Mouse (Mus musculus) brown adipose tissue, adult 24 weeks (tissue): ENCODE measurements around the gene Lancl1. TPM values are rescaled to one million over a fixed set of nuclear protein-coding genes. Genes with fewer than 3 reads are reported as not detected.

ENCODE experiments used
- H3K27ac ChIP-seq: fragments of 200-500 bp; replicated peaks from 2 replicates; pipeline ENCODE4 v1.5.1; 2012; ENCODE audit warnings: low read depth, mild to moderate bottlenecking, low read length
- H3K4me1 ChIP-seq: fragments of 200-500 bp; 2 replicates; pipeline ENCODE4 v1.6.1; 2012; ENCODE audit warnings: low read length, mixed read lengths; ENCODE audit not compliant: control insufficient read depth, insufficient read depth, insufficient read length
- H3K4me3 ChIP-seq: fragments of 200-500 bp; 2 replicates; pipeline ENCODE4 v1.5.1; 2012; ENCODE audit warnings: low read depth, mild to moderate bottlenecking, low read length, moderate library complexity; ENCODE audit not compliant: insufficient read depth
- polyA plus RNA-seq: library from polyadenylated mRNA; stranded (reverse); fragments of >200 nt; gene quantifications from 2 replicates; pipeline ENCODE4 v1.2.4, GENCODE M21; 2012; ENCODE audit not compliant: missing spikeins, insufficient read depth, insufficient read length

Gene Lancl1
- polyA plus RNA-seq, 1 experiment: 27.8 TPM

DNA sequence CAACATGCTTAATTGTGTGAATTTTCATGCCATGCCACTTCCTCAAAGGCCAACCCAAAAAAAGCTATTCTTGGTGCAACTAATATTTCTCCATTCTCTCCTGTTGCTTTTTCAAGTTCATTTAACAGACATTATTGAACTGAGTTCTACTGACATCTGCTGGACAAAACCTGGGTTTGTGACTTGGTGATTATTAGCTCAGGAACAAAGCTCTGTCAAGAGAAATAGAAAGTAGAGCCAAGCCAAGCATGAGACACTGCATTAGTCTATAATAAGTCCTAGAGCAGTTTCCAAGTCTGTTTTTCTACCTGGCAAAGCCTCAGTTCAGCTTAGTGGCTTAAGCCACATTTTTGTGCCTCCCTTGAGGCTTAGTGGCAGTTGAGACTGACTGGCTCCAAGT lies 45.9 kb downstream of the Lancl1 start:
- Histone ChIP-seq H3K4me3 (no peak overlapping the region), H3K27ac (no peak overlapping the region), H3K4me1 (no peaks in the 10 kb centered on the region)

DNA sequence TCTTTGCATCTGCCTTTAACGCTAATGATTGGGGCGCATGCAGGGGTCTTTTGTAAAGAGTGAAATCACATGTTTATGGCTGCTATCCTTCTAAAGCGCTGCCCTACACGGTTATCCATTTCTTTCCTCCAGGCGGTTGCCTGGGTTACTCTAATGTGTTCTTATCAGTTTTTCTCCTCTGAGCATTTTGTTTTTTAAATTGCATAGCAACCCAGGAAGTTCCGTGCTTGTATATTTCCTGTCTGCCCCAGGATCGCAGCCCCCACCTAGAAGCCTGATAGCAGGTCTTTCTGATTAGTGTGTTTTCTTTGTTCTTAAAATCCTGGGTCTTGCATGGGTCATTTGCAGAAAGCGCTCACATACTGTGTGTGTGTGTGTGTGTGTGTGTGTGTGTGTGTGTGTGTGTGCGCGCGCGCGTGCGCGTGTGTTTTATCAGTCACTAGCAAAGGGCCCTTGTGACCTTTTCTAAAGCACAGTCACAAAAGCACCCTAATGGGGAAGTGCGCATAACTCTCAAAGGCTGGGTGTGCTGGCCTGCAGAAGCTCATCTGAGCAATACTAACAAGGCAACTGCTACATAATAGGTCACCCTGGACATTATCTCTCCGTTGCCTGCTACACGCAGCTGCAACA lies 51.0 kb downstream of the Lancl1 start:
- Histone ChIP-seq H3K4me1 (no peaks in the 10 kb centered on the region), H3K27ac (no peak overlapping the region), H3K4me3 (no peak overlapping the region)

DNA sequence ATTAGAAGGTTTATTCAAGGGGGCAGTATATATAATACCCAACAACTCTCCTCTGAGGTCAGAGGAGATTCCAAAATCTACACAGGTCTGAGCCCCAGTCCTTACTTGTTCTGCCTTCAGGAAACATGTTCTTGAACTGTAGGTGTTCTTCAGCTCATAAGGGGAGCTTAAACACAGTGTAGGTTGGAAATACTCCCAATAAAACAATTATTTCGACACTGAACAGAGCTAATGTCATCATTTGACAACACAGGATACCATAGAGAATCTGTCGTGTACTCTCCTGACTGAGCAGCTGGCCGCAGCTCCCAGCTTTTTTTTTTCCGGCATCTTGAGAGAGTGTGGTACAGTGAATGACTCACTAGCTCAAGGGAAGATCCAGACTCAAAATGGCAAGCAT lies 52.8 kb downstream of the Lancl1 start:
- Histone ChIP-seq H3K4me1 (no peaks in the 10 kb centered on the region), H3K4me3 (no peak overlapping the region), H3K27ac (no peak overlapping the region)

DNA sequence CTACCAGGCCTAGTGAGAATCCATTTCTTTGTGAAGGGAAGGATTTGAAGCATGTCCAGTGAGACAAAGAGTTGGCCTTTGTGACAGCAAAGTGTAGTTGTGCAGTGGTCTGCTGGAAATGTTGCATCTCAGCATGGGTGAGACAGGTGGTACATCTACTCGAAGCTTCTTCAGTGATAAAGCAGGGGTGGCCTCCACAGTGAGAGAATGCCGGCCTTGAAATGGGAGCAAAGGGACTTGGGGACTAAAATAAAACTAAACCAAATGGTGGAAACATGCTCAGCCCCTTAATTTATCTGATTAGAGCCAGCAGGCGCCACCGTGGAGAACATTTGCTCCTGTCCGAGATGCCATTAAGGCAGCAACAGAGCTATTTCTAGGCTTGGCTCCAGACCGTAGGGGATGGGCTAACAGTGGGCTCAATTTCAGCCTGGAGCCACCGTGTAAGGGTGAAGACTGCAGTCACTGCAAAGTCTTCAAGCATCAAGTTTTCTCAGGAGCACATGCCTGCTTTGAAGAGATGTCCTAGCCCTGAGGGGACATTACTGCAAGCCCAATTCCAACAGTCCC lies 53.5 kb downstream of the Lancl1 start:
- Histone ChIP-seq H3K27ac (no peak overlapping the region), H3K4me3 (no peak overlapping the region), H3K4me1 (no peaks in the 10 kb centered on the region)

DNA sequence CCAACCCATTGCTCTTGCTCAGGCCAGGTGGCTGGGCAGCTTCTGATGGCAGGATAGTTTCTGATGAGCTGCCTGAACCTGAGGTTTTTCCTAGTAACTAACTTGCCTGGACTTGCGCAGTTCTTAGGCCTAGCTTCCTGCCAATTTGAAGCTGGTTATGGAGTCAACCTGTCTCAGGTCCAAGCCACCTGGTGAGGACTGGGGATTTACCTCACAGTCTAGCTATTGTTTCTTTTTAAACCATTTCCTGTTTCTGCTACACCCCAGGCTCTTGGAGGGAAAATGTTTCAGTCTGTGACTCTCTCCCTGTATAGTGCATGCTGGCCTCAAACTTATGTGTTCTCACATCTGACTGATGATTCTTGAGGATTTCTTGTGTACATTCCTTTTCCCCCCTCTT lies 58.5 kb downstream of the Lancl1 start:
- Histone ChIP-seq H3K4me1 (no peaks in the 10 kb centered on the region), H3K4me3 (no peak overlapping the region), H3K27ac (no peak overlapping the region)

DNA sequence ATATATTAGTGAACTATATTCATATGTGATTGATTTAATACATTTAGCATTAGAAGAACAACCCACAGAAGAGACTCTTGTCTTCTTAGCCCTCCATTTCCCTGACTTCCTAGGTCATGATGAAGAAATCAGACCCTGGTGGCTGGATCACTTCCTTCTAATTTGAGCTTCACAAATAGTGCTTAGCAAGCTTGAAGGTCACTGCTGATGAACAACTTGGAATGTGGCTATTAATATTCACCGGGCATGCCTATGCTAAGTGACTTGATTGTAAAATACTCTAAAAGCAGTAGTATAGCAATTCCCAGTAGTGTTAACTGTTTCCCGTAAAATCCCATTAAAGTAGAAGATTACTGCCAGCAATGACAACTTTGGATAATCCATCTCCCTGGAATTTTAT lies 63.2 kb downstream of the Lancl1 start:
- no peak overlapping the region for H3K27ac ChIP-seq
- H3K4me1 ChIP-seq: no peaks in the 10 kb centered on the region
- no peak overlapping the region for H3K4me3 ChIP-seq

DNA sequence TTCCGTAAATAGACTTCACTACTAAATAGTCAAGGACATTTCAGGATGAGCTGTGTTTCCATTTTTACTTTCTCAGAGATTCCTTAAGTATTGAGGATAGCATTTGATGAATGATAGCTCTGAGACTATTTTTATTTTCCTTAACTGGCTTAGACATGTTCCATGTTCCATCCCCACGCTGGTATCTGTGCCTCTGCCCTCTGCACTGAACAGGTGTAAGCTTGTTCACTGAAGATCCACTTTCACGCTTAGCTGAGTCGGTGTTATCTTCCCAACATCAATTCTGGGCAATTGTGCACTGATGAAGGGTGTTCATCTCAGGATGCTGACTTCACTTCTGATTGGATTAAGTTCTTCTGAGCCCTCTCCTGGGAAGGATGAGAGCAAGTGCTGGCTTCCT lies 73.8 kb downstream of the Lancl1 start:
- H3K27ac ChIP-seq: peak overlapping the region; percentile 77
- no peak overlapping the region for H3K4me3 ChIP-seq
- H3K4me1 ChIP-seq: peaks cover 7% of the 10 kb centered on the region; the same call in 1 of the 2 replicates

DNA sequence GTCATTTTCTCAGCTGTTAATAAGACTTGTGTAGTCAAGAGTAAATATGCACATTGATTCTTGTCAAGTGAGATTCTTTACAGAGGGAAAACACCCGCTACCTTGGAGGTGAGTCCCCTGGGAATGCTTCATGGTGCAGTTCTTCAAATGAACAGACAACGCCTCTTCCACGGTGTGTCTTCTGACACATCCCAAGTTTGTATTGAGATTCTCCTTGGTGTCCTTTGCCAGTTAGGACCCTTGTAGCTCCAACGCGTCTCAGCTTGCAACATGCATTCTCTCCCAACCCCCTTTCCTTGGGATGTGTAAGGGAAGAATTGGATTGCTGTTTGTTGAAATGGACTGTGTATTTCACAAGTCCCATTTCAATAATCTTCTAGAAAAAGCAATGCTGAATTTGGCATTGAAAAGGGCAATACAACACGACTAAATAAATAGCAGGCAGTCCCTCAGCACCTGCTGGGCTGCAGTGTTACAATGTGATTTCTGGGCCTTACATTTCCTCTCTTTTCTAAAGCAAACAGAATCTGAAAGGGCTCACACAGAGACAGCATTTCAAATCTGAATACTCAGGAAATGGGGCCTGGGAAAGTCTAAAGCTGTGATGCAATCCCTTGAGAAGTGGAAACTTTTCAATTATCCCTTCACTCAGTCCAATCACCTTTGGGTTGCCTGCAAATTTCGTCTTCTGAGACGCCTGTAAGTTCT lies 78.0 kb downstream of the Lancl1 start:
- Histone ChIP-seq H3K4me1 (peaks cover 7% of the 10 kb centered on the region; the same call in 1 of the 2 replicates), H3K4me3 (no peak overlapping the region), H3K27ac (peak overlapping the region; percentile 35)

DNA sequence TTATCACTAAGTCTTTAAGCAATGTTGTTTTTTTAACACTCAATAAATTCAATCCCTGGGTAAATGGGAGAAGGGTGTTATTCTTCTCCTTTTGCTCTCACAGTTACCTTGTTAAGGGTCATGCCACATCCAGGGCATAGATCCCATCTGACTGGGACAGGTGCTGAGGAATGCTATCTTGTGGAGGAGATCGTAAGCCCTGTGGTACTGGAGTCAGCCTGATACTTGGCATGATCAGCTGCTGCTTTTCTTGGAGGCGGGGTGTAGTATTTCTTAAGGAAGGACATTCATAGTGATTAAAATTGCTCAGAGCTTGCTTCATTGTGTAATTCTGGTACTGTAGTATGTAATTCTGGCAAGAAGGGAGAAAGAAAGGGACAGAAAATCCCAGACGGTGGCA lies 81.3 kb downstream of the Lancl1 start:
- Histone ChIP-seq H3K4me3 (no peak overlapping the region), H3K27ac (no peak overlapping the region), H3K4me1 (peaks cover 3% of the 10 kb centered on the region; the same call in 1 of the 2 replicates)

DNA sequence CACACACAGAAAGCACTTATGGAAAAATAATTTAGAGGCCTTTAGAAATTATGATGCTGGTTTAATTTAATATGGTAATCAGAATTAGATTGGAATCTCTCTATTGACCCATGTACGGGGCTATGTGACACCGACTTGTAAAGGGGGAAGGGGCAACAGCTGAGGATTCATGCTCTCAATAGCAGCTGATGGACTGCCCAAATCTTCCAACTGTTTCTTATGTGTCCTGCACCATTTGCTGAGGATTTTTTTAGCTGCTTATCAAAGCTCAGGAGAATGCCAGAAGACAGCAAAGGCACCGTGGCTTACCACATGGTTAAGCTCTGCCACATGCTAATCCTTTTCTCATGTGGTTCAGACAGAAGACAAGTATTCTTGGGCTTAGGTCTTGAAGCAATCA lies 87.6 kb downstream of the Lancl1 start:
- Histone ChIP-seq H3K27ac (no peak overlapping the region), H3K4me1 (no peaks in the 10 kb centered on the region), H3K4me3 (no peak overlapping the region)

Other genes starting within 250 kb of the Lancl1 start
- 12.4 TPM in 2 replicates for gene Kansl1l, start 221.3 kb downstream of the Lancl1 start, polyA plus RNA-seq
- 2,156 and 2,258 TPM in 2 replicates for gene Acadl, start 175.6 kb downstream of the Lancl1 start, polyA plus RNA-seq
- 425 and 601 TPM in 2 replicates for gene Myl1, start 93.5 kb downstream of the Lancl1 start, polyA plus RNA-seq
- gene Cps1, start 84.2 kb upstream of the Lancl1 start, polyA plus RNA-seq: 0.44 TPM in 1 of 2 replicates, not detected in the other